Mouse (Mus musculus): ENCODE measurements around the gene Tcf15. TPM values are rescaled to one million over a fixed set of nuclear protein-coding genes. Genes with fewer than 3 reads are reported as not detected.

The Tcf15 gene
- polyA plus RNA-seq, 1 experiment from 2014 or later = 7.4 TPM

DNA sequence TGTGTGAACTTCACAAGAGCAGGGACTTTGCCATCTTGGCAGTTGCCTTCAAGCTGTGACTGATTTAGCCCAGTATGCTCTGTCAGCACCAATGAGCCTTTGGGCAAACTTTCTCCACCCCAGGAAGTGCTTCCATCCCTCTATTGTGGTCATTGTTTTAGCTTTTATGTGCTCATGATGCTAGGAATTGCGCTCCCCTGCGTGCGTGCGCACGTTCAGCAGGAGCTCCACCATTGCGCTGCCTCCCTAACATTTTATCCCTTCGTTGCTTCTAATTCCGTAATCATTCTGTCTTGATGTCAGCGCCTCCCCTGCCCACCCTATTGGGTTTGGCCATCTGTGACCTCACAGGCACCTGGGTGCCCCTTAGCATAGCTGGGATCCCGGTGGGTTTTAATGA is 36.8 kb upstream of the Tcf15 start:
- no peak overlapping the region for H3K27ac ChIP-seq (replicated peaks)
- H3K27me3 ChIP-seq = no peaks in the 10 kb centered on the region
- H3K4me2 ChIP-seq = peak overlapping the region; percentile 74
- no peak for ATAC-seq (ENCODE audit: low read depth)
- H3K9me3 ChIP-seq = no peaks in the 10 kb centered on the region
- peaks cover 41% of the 10 kb centered on the region for H3K4me1 ChIP-seq (replicated peaks)
- peak overlapping the region; percentile 62; the same call in 1 of the 2 replicates for H3K4me3 ChIP-seq
- H3K36me3 ChIP-seq = peaks cover 10% of the 10 kb centered on the region; the same call in 1 of the 2 replicates
- 88% methylated on average over 10 of the region's 10 CpGs for WGBS
- no peak overlapping the region for H3K9ac ChIP-seq

DNA sequence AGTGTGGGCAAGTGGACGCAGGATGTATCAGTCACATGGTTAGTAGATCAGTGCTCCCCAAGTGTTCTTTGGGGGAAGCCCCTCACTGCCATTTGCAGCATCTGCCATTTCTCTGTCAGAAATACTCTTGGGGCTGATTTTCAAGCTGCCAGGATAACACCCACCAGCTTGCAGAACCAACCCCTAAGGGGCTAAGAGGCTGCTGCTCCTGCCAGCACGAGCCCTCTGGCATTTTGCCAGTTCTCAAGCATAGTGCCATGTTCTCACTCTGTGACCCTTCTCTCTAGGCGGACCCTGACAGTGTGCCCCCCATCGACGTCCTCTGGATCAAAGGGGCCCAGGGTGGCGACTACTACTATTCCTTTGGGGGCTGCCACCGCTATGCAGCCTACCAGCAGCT is 34.7 kb upstream of the Tcf15 start:
- no peak overlapping the region for H3K27ac ChIP-seq (replicated peaks)
- 48% methylated on average over 7 of the region's 7 CpGs for WGBS

DNA sequence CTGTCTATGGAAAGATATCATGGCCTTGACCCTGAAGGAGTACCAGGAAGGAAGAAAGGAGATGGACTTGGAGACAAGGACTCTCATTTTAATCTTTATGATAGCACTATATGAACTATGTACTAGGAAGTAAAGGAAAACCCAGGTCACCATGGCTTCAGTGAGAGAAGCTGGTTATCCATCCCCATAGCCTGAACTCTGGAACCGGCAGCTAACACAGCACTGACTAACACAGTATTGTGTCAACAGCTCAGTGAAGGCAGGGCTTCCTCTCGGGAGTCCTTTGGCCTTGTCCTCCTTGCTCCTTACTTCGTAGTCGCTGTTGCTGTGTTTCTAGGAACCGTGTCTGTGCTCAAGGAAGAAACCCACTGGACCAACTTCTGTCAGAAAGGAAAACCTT is 34.0 kb upstream of the Tcf15 start:
- H3K4me2 ChIP-seq = no peak overlapping the region
- H3K9me3 ChIP-seq = no peaks in the 10 kb centered on the region
- no peak overlapping the region for H3K27ac ChIP-seq (replicated peaks)
- ATAC-seq (ENCODE audit: low read depth) = no peak
- H3K4me1 ChIP-seq (replicated peaks) = peaks cover 46% of the 10 kb centered on the region
- H3K9ac ChIP-seq = no peak overlapping the region
- no peak overlapping the region for H3K4me3 ChIP-seq
- peaks cover 10% of the 10 kb centered on the region; the same call in 1 of the 2 replicates for H3K36me3 ChIP-seq
- no peaks in the 10 kb centered on the region for H3K27me3 ChIP-seq
- 82% methylated on average over 5 of the region's 5 CpGs for WGBS

More for the DNA sequence above, 34.7 kb upstream of the Tcf15 start:
- Histone ChIP-seq H3K36me3 (peaks cover 10% of the 10 kb centered on the region; the same call in 1 of the 2 replicates), H3K27me3 (no peaks in the 10 kb centered on the region), H3K9ac (no peak overlapping the region), H3K4me1 (replicated peaks) (peaks cover 40% of the 10 kb centered on the region), H3K9me3 (no peaks in the 10 kb centered on the region), H3K4me2 (no peak overlapping the region), H3K4me3 (no peak overlapping the region)
- no peak for ATAC-seq (ENCODE audit: low read depth)

DNA sequence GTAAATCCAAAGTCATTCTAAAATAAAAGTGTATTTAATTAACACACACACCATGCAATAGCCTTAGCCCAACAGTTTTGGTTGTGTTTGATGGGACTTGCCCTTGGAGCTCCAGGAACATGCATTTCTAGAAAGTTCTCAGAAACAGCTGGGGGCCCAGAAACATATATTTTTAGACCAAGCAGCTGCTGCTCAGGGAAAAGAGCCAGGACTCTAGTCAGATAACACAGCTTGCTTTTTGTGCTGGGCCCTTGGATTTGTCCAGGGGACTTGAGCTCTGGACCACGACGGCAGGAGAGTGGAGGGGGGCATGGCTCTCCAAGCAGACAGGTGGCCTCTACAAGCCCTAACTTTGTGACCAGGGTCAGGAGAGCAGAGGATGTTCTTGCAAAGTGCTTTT is 32.0 kb upstream of the Tcf15 start:
- Histone ChIP-seq H3K27ac (replicated peaks) (no peak overlapping the region), H3K36me3 (peaks cover 10% of the 10 kb centered on the region; the same call in 1 of the 2 replicates), H3K4me2 (no peak overlapping the region), H3K4me1 (replicated peaks) (peaks cover 50% of the 10 kb centered on the region), H3K4me3 (no peak overlapping the region), H3K27me3 (no peaks in the 10 kb centered on the region; the same call in 1 of the 2 replicates), H3K9ac (no peak overlapping the region), H3K9me3 (no peaks in the 10 kb centered on the region)
- ATAC-seq (ENCODE audit: low read depth) = no peak
- 70% methylated on average over 2 of the region's 2 CpGs for WGBS

DNA sequence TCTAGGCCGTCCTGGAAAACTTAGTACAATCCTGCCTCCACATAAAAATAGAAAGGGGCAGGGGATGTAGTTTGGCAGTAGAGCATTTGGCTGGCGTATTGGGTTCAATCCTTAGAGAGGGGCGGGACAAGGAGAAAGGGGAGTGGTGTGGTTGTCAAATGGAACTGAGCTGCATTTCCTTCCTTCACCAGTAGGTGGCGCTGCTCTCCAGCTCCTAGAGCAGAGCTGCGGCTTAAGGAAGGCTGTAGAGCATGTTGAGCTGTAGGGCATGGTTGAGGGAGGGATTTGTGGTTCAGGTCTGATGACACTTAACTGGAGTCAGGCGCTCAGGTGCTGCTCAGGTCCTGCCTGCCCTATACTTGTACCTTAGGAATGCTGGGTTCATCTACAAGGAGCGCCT is 31.4 kb upstream of the Tcf15 start:
- Histone ChIP-seq H3K4me3 (no peak overlapping the region), H3K4me1 (replicated peaks) (peaks cover 45% of the 10 kb centered on the region), H3K9ac (no peak overlapping the region), H3K36me3 (peaks cover 10% of the 10 kb centered on the region; the same call in 1 of the 2 replicates), H3K9me3 (no peaks in the 10 kb centered on the region), H3K4me2 (no peak overlapping the region), H3K27ac (replicated peaks) (no peak overlapping the region), H3K27me3 (no peaks in the 10 kb centered on the region; the same call in 1 of the 2 replicates)
- WGBS = 7% methylated on average over 7 of the region's 7 CpGs
- peak; percentile 74 for ATAC-seq (ENCODE audit: low read depth)

DNA sequence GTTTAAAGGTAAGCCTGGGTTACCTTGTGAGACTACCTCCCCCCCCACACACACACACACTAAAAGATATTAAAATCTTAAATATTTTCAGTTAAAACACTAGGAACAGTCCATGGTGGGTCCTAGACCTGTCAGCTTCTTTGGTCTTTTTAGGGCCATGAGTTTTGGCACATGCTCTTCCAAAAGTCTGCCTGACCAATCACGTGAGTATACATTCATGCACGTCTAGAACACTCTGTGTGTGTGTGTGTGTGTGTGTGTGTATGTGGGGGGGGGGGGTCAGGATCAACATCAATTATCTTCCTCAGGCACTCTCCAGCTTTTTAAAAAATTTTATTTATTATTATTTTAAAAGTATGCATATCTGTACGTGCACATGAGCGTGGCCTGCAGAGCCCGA is 30.9 kb upstream of the Tcf15 start:
- Histone ChIP-seq H3K36me3 (peaks cover 9% of the 10 kb centered on the region; the same call in 1 of the 2 replicates), H3K9me3 (no peaks in the 10 kb centered on the region), H3K27me3 (no peaks in the 10 kb centered on the region; the same call in 1 of the 2 replicates), H3K4me3 (no peak overlapping the region), H3K27ac (replicated peaks) (no peak overlapping the region), H3K4me1 (replicated peaks) (peaks cover 45% of the 10 kb centered on the region), H3K9ac (no peak overlapping the region), H3K4me2 (no peak overlapping the region)
- WGBS = 90% methylated on average over 5 of the region's 5 CpGs
- ATAC-seq (ENCODE audit: low read depth) = no peak

DNA sequence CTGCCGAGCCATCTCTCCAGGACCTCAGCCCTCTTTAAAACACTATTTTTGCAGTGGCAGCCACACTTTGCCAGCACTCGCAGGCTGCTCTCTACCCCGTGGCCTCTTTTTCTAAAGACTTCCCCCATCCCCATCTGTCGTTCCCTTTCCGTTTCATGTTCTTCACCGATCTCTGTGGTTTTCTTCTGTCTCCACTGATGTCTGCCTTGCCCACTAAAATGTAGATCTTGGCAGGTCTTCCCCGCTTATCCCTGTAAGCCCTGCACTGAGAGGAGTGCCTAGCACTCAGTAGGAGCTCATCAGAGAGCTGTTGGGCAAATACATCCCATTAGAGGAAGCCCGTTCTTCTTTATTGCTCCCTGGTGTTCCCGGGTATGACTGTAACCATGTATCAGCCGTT is 30.4 kb upstream of the Tcf15 start:
- peaks cover 45% of the 10 kb centered on the region for H3K4me1 ChIP-seq (replicated peaks)
- no peak overlapping the region for H3K9ac ChIP-seq
- H3K4me2 ChIP-seq = no peak overlapping the region
- H3K4me3 ChIP-seq = no peak overlapping the region
- no peak for ATAC-seq (ENCODE audit: low read depth)
- no peak overlapping the region for H3K27ac ChIP-seq (replicated peaks)
- H3K36me3 ChIP-seq = 0 out of 2 replicates have a peak, but pooled peaks cover 5% of the 10 kb centered on the region
- H3K27me3 ChIP-seq = no peaks in the 10 kb centered on the region; the same call in 1 of the 2 replicates
- 27% methylated on average over 10 of the region's 10 CpGs for WGBS
- no peaks in the 10 kb centered on the region for H3K9me3 ChIP-seq

DNA sequence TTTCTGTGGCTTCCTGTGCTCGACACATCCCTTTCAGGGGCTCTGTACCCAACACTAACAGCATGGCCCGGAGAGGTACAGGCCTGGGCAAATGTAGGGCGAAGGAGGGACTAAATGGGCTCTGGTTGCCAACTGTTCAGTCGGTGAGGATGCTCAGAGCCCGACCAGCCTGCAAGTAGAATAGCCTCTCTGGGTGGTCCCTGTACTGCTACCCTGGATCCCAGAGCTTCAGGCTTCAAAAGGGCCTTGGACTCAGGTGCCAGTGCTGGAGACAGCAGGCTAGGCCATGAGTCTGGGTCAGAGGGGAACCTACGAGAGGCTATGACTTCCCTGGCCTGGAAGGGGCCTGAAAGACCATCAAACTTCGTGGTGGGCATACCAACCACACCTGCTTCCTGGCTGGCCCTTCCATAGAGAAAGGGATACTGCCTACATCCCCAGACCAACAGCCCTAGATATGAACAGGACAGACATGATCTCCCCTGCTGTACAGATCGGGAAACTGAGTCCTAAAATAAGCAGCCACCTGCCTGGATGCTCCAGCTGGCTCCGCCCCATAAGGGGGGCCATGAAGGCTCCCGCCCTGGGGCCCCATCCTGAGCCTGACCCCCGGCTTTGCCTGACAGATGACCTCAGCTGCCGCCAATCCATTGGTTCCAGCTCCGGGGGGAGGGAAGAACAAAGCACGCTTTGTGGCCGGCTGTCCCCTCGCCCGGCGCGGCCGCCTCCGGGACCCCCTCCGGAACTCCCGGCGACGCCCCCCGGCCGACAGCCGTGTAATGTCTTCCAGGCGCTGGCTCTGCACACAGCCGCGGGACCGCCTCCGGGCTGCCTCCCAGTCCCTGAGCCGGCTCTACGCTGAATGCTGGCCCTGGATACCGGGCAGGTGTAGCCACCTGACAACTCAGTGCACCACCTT is 29.0 kb upstream of the Tcf15 start:
- WGBS = 8% methylated on average over 36 of the region's 36 CpGs
- H3K4me2 ChIP-seq = peak overlapping the region; percentile 60

DNA sequence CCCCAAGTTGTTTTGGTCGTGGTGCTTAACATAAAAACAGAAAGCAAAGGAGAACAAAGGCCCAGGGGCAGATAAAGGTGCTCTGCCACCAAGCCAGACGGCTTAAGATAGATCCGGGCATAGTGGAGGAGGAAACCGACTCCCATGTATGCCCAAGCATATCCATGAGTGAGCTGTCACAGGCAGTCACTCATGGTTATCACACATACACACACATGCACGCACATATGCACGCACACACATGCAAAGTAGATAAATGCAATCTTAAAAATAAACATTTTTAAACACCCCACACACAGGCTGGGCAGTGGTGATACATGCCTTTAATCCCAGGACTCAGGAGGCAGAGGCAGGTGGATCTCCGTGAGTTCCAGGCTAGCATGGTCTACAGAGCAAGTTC is 25.7 kb upstream of the Tcf15 start:
- Histone ChIP-seq H3K4me1 (replicated peaks) (peaks cover 53% of the 10 kb centered on the region), H3K36me3 (no peaks in the 10 kb centered on the region), H3K9me3 (no peaks in the 10 kb centered on the region), H3K4me2 (no peak overlapping the region), H3K27me3 (no peaks in the 10 kb centered on the region; the same call in 1 of the 2 replicates), H3K9ac (no peak overlapping the region), H3K27ac (replicated peaks) (no peak overlapping the region), H3K4me3 (no peak overlapping the region)
- ATAC-seq (ENCODE audit: low read depth) = no peak
- 91% methylated on average over 7 of the region's 7 CpGs for WGBS

More for the DNA sequence above, 29.0 kb upstream of the Tcf15 start:
- Histone ChIP-seq H3K4me3 (peak overlapping the region; percentile 27), H3K36me3 (0 out of 2 replicates have a peak, but pooled peaks cover 5% of the 10 kb centered on the region), H3K27me3 (no peaks in the 10 kb centered on the region; the same call in 1 of the 2 replicates), H3K9ac (peak overlapping the region; percentile 59), H3K4me1 (replicated peaks) (peaks cover 38% of the 10 kb centered on the region), H3K27ac (replicated peaks) (no peak overlapping the region), H3K9me3 (no peaks in the 10 kb centered on the region)
- ATAC-seq (ENCODE audit: low read depth) = peak; percentile 48

DNA sequence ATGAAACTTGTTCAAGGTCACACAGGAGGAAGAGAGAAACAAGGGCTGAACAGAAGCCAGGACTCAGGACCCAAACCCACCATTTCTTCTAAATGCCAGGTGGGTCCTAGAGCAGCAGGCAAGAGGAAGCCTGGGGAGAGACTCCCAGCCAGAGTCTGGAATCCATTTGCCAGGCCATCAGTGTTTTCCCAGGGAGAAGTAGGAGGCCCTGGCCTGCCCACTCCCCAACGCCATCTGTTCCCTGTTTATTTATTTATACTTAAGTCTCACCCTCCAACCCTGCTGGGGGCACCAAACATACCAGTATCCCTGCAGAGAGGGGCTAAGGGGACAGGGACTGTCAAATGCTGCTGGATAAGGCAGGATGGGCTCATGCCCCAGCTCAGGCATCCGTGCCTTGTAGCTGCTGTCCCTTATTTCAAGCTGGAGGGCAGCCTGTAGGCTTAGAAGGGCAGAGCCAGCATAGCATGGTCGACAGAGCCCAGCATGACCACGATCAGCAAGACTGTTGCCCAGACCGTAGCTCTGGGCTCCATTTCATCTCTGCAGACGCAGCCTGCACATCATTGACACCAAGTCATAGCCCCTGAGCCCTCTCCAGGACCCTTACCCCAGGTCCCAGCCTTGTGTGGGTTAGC is 24.0 kb upstream of the Tcf15 start:
- no peak overlapping the region for H3K9ac ChIP-seq
- no peak overlapping the region for H3K4me3 ChIP-seq
- H3K9me3 ChIP-seq = no peaks in the 10 kb centered on the region
- ATAC-seq (ENCODE audit: low read depth) = no peak
- H3K36me3 ChIP-seq = no peaks in the 10 kb centered on the region
- peaks cover 39% of the 10 kb centered on the region for H3K4me1 ChIP-seq (replicated peaks)
- WGBS = 54% methylated on average over 6 of the region's 6 CpGs
- H3K4me2 ChIP-seq = no peak overlapping the region
- H3K27me3 ChIP-seq = no peaks in the 10 kb centered on the region; the same call in 1 of the 2 replicates
- H3K27ac ChIP-seq (replicated peaks) = peak overlapping the region; percentile 23; the same call in 1 of the 2 replicates

DNA sequence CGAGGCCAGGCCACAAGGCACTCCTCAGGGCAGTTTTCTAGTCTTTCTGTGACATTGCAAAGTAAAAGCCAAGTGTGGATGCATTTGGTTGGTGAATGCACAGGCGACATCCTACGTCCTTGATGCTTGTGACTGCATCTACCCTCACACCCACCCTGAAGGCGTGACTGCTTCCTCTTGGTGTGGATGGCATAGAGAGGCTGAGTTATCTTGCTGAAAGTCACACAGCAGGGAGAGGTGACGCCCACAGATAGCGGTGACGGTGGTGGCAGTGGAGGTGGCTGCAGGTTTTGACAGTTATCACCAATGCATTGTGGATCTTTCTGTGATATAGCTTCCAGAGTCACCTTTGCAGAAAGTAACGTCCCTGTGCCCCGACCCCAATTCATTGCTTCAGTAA is 20.5 kb upstream of the Tcf15 start:
- no peaks in the 10 kb centered on the region for H3K27me3 ChIP-seq
- H3K27ac ChIP-seq (replicated peaks) = no peak overlapping the region
- H3K9me3 ChIP-seq = no peaks in the 10 kb centered on the region
- 79% methylated on average over 9 of the region's 9 CpGs for WGBS
- H3K4me3 ChIP-seq = no peak overlapping the region
- H3K4me1 ChIP-seq (replicated peaks) = peaks cover 21% of the 10 kb centered on the region
- H3K4me2 ChIP-seq = no peak overlapping the region
- no peak for ATAC-seq (ENCODE audit: low read depth)
- H3K9ac ChIP-seq = no peak overlapping the region
- no peaks in the 10 kb centered on the region for H3K36me3 ChIP-seq

DNA sequence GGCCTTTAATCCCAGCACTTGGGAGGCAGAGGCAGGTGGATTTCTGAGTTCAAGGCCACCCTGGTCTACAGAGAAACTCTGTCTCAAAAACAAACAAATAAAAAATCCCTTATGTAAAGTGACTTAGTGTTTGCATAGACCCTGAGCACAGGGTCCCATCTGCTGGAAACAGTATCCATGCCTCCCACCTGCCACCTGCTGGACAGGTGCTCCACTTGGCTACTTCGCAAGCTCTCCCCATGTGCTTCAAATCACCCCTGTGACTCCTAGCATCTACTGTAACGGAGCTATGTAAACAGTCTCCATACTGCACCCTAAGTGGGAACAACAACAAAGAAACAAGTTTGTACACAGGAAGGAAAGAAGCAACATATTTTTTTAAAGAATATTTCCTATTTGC is 14.8 kb upstream of the Tcf15 start:
- 71% methylated on average over 2 of the region's 2 CpGs for WGBS
- Histone ChIP-seq H3K36me3 (no peaks in the 10 kb centered on the region), H3K27ac (replicated peaks) (no peak overlapping the region), H3K27me3 (no peaks in the 10 kb centered on the region), H3K4me3 (no peak overlapping the region), H3K4me2 (no peak overlapping the region), H3K9ac (no peak overlapping the region), H3K9me3 (no peaks in the 10 kb centered on the region), H3K4me1 (replicated peaks) (peaks cover 12% of the 10 kb centered on the region; the same call in 1 of the 2 replicates)
- no peak for ATAC-seq (ENCODE audit: low read depth)

Measured in neural tube, embryonic 13.5 days (tissue).